Mouse (Mus musculus) embryonic fibroblast, embryonic 13.5 days (primary cell): ENCODE results near the gene Shisal2b. TPM values are rescaled to one million over a fixed set of nuclear protein-coding genes. Genes with fewer than 3 reads are reported as not detected.

ENCODE experiments used
- H3K27ac ChIP-seq: 2 replicates; pipeline ENCODE4 v1.5.1; 2012; ENCODE audit warnings: low read length, control low read depth, inconsistent platforms; ENCODE audit not compliant: insufficient read depth
- H3K4me1 ChIP-seq: 2 replicates; pipeline ENCODE4 v1.6.1; 2011; ENCODE audit warnings: low read length; ENCODE audit not compliant: control insufficient read depth, insufficient read depth
- H3K4me3 ChIP-seq: 2 replicates; pipeline ENCODE4 v1.5.1; 2011; ENCODE audit warnings: mild to moderate bottlenecking, control low read depth, low read length; ENCODE audit not compliant: insufficient read depth
- CTCF ChIP-seq: IDR thresholded peaks from 2 replicates; pipeline ENCODE4 v1.5.1; 2011; ENCODE audit warnings: mild to moderate bottlenecking, control low read depth, low read length, moderate library complexity, borderline replicate concordance; ENCODE audit not compliant: insufficient read depth
- POLR2A ChIP-seq: IDR thresholded peaks from 2 replicates; pipeline ENCODE4 v1.6.1; 2011; ENCODE audit warnings: low read depth, mild to moderate bottlenecking, control low read depth, low read length, moderate library complexity
- polyA plus RNA-seq: library from polyadenylated mRNA; stranded (reverse); fragments of >200 nt; gene quantifications from 2 replicates; pipeline ENCODE4 v1.2.4, GENCODE M21; 2011; ENCODE audit warnings: low read depth; ENCODE audit not compliant: missing spikeins, insufficient read length

Gene Shisal2b
- polyA plus RNA-seq, 1 experiment: not detected

DNA sequence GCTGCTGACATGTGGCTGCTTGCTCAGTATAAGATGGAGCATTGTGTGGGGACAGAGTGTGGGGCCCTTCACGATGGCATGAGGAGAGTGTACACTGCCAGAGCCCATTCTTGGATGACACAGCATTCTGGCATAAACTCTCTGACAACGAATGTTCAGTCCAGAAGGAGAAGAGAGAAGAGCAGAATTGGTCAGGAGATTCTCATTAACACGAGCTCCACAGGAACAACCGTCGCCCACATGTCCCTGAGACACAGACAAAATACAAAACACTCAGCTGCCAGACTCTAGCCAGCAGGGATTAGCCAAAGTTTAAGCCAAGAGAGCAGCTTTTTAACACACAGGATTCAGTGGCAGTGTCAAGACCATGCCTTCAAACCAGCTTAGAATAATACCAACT, 3.0 kb upstream of the Shisal2b start:
- Histone ChIP-seq H3K4me3 (no peak overlapping the region), H3K27ac (no peak overlapping the region), H3K4me1 (peaks cover 11% of the 10 kb centered on the region; the same call in 1 of the 2 replicates)
- TF ChIP-seq POLR2A: no peak
- no peak for TF ChIP-seq CTCF

GRCm38 (mm10) chr13:104853645-104854044, 10.0 kb downstream of the Shisal2b start:
- Histone ChIP-seq H3K4me1 (no peaks in the 10 kb centered on the region), H3K4me3 (no peak overlapping the region), H3K27ac (no peak overlapping the region)
- TF ChIP-seq POLR2A (no peak), CTCF (no peak)

DNA sequence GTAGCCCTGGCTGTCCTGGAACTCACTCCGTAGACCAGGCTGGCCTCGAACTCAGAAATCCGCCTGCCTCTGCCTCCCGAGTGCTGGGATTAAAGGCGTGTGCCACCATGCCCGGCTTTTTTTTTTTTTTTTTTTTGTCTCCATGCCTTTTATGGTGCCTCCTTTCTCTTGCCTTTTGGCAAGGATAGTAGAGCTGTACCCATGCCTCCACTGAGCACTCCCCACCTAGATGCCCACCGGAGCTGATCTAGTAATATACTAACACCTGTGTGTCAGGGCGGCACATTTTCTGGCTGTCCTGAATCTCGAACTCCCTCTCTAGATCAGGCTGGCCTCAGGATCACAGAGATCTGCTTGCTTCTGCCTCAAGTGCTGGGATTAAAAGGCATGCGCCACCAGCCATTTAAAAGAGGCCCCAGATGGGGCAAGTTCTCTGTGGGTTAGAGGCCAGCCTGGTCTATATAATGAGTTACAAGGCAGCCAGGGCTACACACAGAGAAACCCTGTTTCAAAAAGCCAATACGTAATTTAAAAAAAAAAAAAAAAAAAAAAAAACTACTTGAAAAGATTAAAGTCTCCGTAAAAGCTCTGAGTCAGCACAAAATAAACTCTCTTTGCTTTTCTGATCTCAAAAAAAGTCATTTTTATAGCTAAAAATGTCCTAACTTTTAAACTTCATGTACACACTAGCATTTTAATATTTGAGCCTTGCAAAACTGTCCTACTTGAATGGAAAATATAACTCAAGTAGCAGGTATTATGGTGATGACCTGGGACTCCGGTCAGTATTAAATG, 20.2 kb downstream of the Shisal2b start:
- no peak overlapping the region for H3K4me3 ChIP-seq
- H3K4me1 ChIP-seq: no peaks in the 10 kb centered on the region
- TF ChIP-seq POLR2A (no peak), CTCF (no peak)
- no peak overlapping the region for H3K27ac ChIP-seq

GRCm38 (mm10) chr13:104841937-104842336, 21.8 kb downstream of the Shisal2b start:
- H3K27ac ChIP-seq: no peak overlapping the region
- H3K4me1 ChIP-seq: no peaks in the 10 kb centered on the region
- H3K4me3 ChIP-seq: no peak overlapping the region
- TF ChIP-seq CTCF (no peak), POLR2A (no peak)

GRCm38 (mm10) chr13:104837628-104838027, 26.1 kb downstream of the Shisal2b start:
- H3K27ac ChIP-seq: no peak overlapping the region
- TF ChIP-seq CTCF: no peak
- TF ChIP-seq POLR2A: no peak
- no peaks in the 10 kb centered on the region for H3K4me1 ChIP-seq
- H3K4me3 ChIP-seq: no peak overlapping the region

DNA sequence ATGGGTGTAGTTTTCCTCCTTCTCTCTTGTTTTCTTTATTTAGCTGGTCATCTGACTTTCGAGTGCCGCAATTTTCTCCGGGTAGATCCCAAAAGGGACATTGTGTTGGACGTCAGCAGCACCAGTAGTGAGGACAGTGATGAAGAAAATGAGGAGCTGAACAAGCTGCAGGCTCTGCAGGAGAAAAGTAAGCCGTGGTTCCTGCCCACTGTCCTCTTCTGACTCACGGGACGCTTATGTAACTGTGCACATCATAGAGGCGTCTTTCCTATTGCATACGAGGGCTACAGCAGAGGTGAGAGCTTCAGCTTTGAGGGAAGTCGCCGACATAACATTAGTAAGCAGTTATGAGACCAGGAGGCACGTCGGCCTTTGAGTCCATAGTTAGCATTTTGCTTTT, 30.9 kb downstream of the Shisal2b start:
- no peak overlapping the region for H3K27ac ChIP-seq
- TF ChIP-seq POLR2A (no peak), CTCF (no peak)
- no peak overlapping the region for H3K4me3 ChIP-seq
- H3K4me1 ChIP-seq: no peaks in the 10 kb centered on the region

- H3K27ac ChIP-seq: no peak overlapping the region
- no peak overlapping the region for H3K4me3 ChIP-seq
- no peaks in the 10 kb centered on the region for H3K4me1 ChIP-seq
- TF ChIP-seq POLR2A (no peak), CTCF (no peak)
These were observed 38.2 kb downstream of the Shisal2b start for GRCm38 (mm10) chr13:104825470-104825869.

- peak overlapping the region; percentile 83 for H3K27ac ChIP-seq
- TF ChIP-seq POLR2A (no peak), CTCF (no peak)
- H3K4me1 ChIP-seq: no peaks in the 10 kb centered on the region
- no peak overlapping the region for H3K4me3 ChIP-seq
These were observed 41.3 kb downstream of the Shisal2b start for GRCm38 (mm10) chr13:104822411-104822838.

- Histone ChIP-seq H3K27ac (no peak overlapping the region), H3K4me1 (no peaks in the 10 kb centered on the region), H3K4me3 (no peak overlapping the region)
- TF ChIP-seq CTCF: no peak
- TF ChIP-seq POLR2A: no peak
These were observed 41.8 kb downstream of the Shisal2b start for GRCm38 (mm10) chr13:104821908-104822307.

GRCm38 (mm10) chr13:104821192-104821591, 42.5 kb downstream of the Shisal2b start:
- H3K27ac ChIP-seq: no peak overlapping the region
- TF ChIP-seq POLR2A (no peak), CTCF (no peak)
- H3K4me1 ChIP-seq: no peaks in the 10 kb centered on the region
- no peak overlapping the region for H3K4me3 ChIP-seq

DNA sequence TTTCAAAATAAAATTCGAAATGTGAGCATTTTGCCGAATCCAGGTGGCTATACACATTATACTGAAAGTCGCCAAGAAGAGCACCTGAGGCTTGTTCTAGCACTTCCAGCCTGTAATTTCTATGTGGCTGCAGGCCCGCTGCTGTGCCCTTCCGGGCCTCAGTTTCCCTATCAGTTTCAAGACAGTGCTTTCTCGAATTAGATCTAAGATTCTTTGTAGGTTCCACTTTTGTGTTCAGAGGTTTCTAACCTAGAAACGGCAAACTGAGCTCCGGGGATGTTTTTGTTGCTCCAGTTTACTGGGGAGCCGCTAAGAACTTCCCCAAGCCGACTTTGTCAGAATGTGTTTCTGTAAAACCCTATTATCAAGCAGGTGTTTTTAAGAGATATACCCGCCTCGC, 46.0 kb downstream of the Shisal2b start:
- Histone ChIP-seq H3K4me1 (no peaks in the 10 kb centered on the region), H3K27ac (no peak overlapping the region), H3K4me3 (peak overlapping the region; percentile 85)
- TF ChIP-seq POLR2A (no peak), CTCF (no peak)
